Mouse (Mus musculus) CH12.LX (cell line): Measurements from ENCODE around the gene Clic4.

Source experiments
- CTCF ChIP-seq, 2 experiments: IDR thresholded peaks in 1 of 2; conservative IDR thresholded peaks in 1 of 2; 2 replicates each; pipeline ENCODE4 v1.5.1; 2011 to 2012; ENCODE audit warnings: low read depth in 2 of 2, low read length in 2 of 2, improper control_type of control experiment in 1 of 2, inconsistent platforms in 1 of 2, mild to moderate bottlenecking in 1 of 2, moderate library complexity in 1 of 2
- MYC ChIP-seq: IDR thresholded peaks from 2 replicates; pipeline ENCODE4 v1.6.1; 2011; ENCODE audit warnings: low read depth, mild to moderate bottlenecking, improper control_type of control experiment, low read length

DNA sequence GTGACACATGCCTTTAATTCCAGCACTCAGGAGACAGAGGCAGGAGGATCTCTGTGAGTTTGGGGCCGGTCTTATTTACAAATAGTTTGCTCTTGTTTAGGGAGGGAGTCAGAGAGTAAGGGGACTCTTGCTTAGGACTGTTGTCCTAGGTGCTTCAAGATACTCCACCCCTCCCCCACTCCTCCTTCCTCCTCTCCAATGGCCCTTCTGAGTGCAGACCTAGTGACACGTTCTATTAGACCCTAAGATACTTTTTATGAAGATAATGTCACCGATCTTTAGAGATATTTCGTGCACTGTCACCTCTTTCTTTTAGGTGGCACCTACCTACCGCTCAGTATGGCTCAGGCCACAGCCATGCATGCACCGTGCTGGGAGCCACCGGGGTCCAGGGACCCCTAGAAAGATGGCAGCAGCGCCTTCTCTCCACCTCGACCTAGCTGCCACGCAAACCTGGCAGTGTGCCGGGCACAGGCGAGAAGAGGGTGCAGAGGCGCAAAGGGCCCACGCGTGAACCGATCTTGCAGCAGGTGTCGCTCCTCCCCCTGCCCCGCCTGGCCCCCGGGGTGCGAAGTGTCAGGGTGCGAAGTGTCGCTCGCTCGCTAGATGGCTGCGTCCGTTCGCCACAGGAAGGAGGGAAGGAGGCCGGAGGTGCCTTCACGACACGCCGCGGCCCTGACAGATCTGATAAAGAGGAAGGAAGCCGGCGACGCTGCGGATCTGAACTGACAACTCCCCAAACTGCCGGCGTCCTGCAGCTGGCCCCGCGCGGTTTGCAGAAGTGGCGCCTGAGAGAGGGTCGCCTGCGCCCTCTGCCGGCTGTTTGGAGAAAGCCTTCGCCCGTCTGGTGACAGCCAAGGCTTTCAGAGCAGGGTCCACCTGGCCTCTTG is 66.7 kb downstream of the Clic4 start:
- TF ChIP-seq CTCF (conservative IDR thresholded peaks at IDR 0.05 in 1 of 2, IDR thresholded peaks at IDR 0.05 in 1 of 2; ENCODE audit: low read depth in 2 of 2, low read length in 2 of 2) (peak in 1 of 2 experiments; percentile 95; a peak in 3 of 4 replicates), MYC (no peak)
